Mouse (Mus musculus): ENCODE measurements around the gene Vps39. TPM values are rescaled to one million over a fixed set of nuclear protein-coding genes. Genes with fewer than 3 reads are reported as not detected.

Gene Vps39
- polyA plus RNA-seq, 1 experiment from 2014 or later, result 23.4 TPM

Other genes with a start within 250 kb of the Vps39 start
- gene Ehd4, start 198.5 kb downstream of the Vps39 start, polyA plus RNA-seq (2015; fragmentation: Nextera tagmentation; extraction: Ambion mirVana), result 59.7 and 67.5 TPM in 2 replicates
- 2.7 and 3.4 TPM in 2 replicates for gene Pla2g4e, start 107.8 kb downstream of the Vps39 start, polyA plus RNA-seq (2015; fragmentation: Nextera tagmentation; extraction: Ambion mirVana)
- 0.56 and 1.4 TPM in 2 replicates for gene Pla2g4d, start 63.9 kb downstream of the Vps39 start, polyA plus RNA-seq (2015; fragmentation: Nextera tagmentation; extraction: Ambion mirVana)
- 10.4 and 12.6 TPM in 2 replicates for gene Pla2g4f, start 39.0 kb downstream of the Vps39 start, polyA plus RNA-seq (2015; fragmentation: Nextera tagmentation; extraction: Ambion mirVana)
- 10.3 and 11.1 TPM in 2 replicates for gene Ganc, start 50.8 kb upstream of the Vps39 start, polyA plus RNA-seq (2015; fragmentation: Nextera tagmentation; extraction: Ambion mirVana)
- 10.8 and 12.2 TPM in 2 replicates for gene Tmem87a, start 51.0 kb upstream of the Vps39 start, polyA plus RNA-seq (2015; fragmentation: Nextera tagmentation; extraction: Ambion mirVana)
- gene Capn3, start 102.9 kb upstream of the Vps39 start, polyA plus RNA-seq (2015; fragmentation: Nextera tagmentation; extraction: Ambion mirVana), result 3.8 and 6.3 TPM in 2 replicates
- 46.6 and 51.3 TPM in 2 replicates for gene Zfp106, start 210.7 kb upstream of the Vps39 start, polyA plus RNA-seq (2015; fragmentation: Nextera tagmentation; extraction: Ambion mirVana)
- 50.7 and 51.0 TPM in 2 replicates for gene Snap23, start 214.5 kb upstream of the Vps39 start, polyA plus RNA-seq (2015; fragmentation: Nextera tagmentation; extraction: Ambion mirVana)